Mouse (Mus musculus) spleen, adult 2 months (tissue): Measurements from ENCODE around the gene Ccdc69.

Source experiments
- CTCF ChIP-seq: fragments of 200-500 bp; IDR thresholded peaks from 2 replicates; pipeline ENCODE4 v1.5.1; 2011; ENCODE audit warnings: mild to moderate bottlenecking, inconsistent platforms; ENCODE audit not compliant: insufficient read depth, insufficient read length, insufficient replicate concordance; ENCODE audit errors: extremely low read depth
- POLR2A ChIP-seq: fragments of 200-500 bp; IDR thresholded peaks from 2 replicates; pipeline ENCODE4 v1.6.1; 2011; ENCODE audit warnings: low read depth, low read length, inconsistent platforms

DNA sequence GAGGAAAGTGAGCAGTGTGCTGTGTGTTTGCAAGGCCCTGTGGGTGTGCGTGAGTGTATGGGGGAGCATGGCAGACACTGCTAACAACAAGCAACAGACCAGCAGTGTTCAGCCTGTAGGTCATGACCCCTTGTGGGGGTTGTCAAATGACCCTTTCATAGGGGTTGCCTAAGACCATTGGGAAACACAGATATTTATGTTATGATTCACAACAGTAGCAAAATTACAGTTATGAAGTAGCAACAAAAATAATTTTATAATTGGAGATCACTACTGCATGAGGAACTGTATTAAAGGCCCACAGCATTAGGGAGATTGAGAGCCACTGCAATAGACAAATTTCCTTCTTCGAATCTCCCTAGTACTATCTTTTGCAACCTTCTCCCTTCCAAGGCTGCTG lies 58.2 kb downstream of the Ccdc69 start:
- TF ChIP-seq CTCF (no peak), POLR2A (no peak)
